Mouse (Mus musculus) liver, embryonic 11.5 days (tissue): ENCODE results near the gene Mrpl21. TPM values are rescaled to one million over a fixed set of nuclear protein-coding genes. Genes with fewer than 3 reads are reported as not detected.

Experiments
- ATAC-seq: fragments of 200-750 bp; cut with Nextera tagmentation; replicated peaks from 2 replicates; pipeline ENCODE4 v1.8.0; 2017; ENCODE audit warnings: moderate number of reproducible peaks, mild to moderate bottlenecking, moderate TSS enrichment, moderate library complexity; ENCODE audit not compliant: low FRiP score
- DNase-seq: peaks from one replicate; pipeline ENCODE4 v3.0.0-alpha.2; 2017; ENCODE audit warnings: low spot score
- H3K27ac ChIP-seq: fragments of 300-500 bp; sonication (generic); 2 replicates; pipeline ENCODE4 v1.5.1; 2014; ENCODE audit warnings: mild to moderate bottlenecking, low read depth, low read length, control low read depth
- H3K27me3 ChIP-seq: fragments of 300-500 bp; sonication (generic); replicated peaks from 2 replicates; pipeline ENCODE4 v1.6.1; 2014; ENCODE audit warnings: low read length, mixed read lengths; ENCODE audit not compliant: control insufficient read depth, insufficient read depth
- H3K36me3 ChIP-seq: fragments of 300-500 bp; sonication (generic); 2 replicates; pipeline ENCODE4 v1.6.1; 2014; ENCODE audit warnings: mild to moderate bottlenecking, low read length, moderate library complexity, mixed read lengths; ENCODE audit not compliant: control insufficient read depth, insufficient read depth
- H3K4me1 ChIP-seq: fragments of 300-500 bp; sonication (generic); replicated peaks from 2 replicates; pipeline ENCODE4 v1.6.1; 2014; ENCODE audit warnings: low read length, mixed read lengths; ENCODE audit not compliant: control insufficient read depth, insufficient read depth
- H3K4me2 ChIP-seq: fragments of 300-500 bp; sonication (generic); 2 replicates; pipeline ENCODE4 v1.6.1; 2014; ENCODE audit warnings: mild to moderate bottlenecking, control low read depth, moderate library complexity
- H3K4me3 ChIP-seq: fragments of 300-500 bp; sonication (generic); 2 replicates; pipeline ENCODE4 v1.5.1; 2014; ENCODE audit warnings: low read depth, low read length, control low read depth
- H3K9ac ChIP-seq: fragments of 300-500 bp; sonication (generic); 2 replicates; pipeline ENCODE4 v1.6.1; 2014; ENCODE audit warnings: low read depth, low read length, control low read depth
- H3K9me3 ChIP-seq: fragments of 300-500 bp; sonication (generic); 2 replicates; pipeline ENCODE4 v1.6.1; 2016; ENCODE audit warnings: low read length, inconsistent platforms, mixed read lengths; ENCODE audit not compliant: control insufficient read depth
- WGBS: fragments of 180-500 bp; shearing (Covaris S2); extraction: QIAGEN DNeasy Blood & Tissue Kit; methylation state at CpG from one replicate; pipeline ENCODE4 v1.1.7; 2014; 5-methylcytosine and 5-hydroxymethylcytosine counted together
- polyA plus RNA-seq: library from polyadenylated mRNA; unstranded; fragments of >200 nt; fragmentation: Nextera tagmentation; extraction: Ambion mirVana; gene quantifications from 2 replicates; pipeline ENCODE4 v1.2.1, GENCODE M21; 2014

Gene Mrpl21
- polyA plus RNA-seq: 154 and 156 TPM in 2 replicates

DNA sequence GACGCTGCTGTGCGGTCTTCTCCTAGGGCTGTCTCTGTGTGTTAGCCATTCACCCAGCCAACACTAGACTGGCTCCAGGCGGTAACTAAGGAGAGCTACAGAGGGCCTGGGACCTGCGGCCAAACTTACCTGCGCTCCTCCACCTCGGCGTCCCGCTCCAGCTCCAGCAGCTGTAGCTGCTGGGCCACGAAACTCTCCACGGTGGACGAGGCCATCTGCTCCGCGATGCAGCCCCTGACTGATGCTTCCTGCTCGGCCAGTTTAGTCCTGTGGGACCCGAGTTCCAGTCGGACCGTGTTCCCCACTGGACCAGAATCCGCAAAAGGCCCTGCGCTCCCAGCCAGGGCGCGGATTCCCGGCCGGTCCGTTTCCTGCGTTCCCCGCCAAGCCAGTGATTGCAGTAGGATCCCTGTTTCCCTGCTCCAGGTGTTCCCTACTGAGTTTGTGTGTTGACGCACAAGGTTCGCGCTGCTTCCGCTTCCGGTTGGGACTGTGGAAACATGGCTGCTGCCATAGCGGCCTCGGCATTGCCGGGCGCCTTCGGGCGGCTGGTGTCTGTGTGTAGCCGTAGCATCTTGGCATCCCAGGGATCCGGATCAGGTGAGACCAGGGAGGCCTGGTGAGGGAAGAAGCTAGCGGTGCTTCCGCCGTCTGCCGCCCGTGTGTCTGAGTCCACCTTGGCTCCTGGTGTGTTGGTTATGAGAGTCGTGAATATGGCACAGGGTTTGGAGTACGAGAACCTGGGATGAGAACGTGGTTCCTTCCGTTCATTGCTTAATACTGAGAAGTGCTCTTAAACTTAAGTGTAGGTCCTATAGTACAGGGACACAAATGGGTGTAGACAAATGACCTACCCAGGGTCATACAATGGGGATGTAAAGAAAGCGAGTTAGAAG is at the start of gene Mrpl21, which contains the start of gene Ighmbp2:
TSS of gene Mrpl21 (plus strand) at position 330 of the 896 bp plus-strand sequence.
TSS of gene Ighmbp2 (minus strand) at position 446 of the 896 bp plus-strand sequence.
- Histone ChIP-seq H3K27me3 (no peaks in the 10 kb centered on the region), H3K27ac (peak within 1 kb of the TSS; percentile 28; the same call in 1 of the 2 replicates), H3K4me1 (peaks cover 5% of the 10 kb centered on the region), H3K36me3 (peaks cover 20% of the 10 kb centered on the region), H3K9me3 (no peaks in the 10 kb centered on the region), H3K4me2 (peak within 1 kb of the TSS; percentile 64), H3K9ac (peak within 1 kb of the TSS; percentile 88), H3K4me3 (peak within 1 kb of the TSS; percentile 74)
- ATAC-seq (peak; percentile 87), DNase-seq (peak; percentile 89)
- under 1% methylated on average over 49 of the region's 49 CpGs for WGBS

DNA sequence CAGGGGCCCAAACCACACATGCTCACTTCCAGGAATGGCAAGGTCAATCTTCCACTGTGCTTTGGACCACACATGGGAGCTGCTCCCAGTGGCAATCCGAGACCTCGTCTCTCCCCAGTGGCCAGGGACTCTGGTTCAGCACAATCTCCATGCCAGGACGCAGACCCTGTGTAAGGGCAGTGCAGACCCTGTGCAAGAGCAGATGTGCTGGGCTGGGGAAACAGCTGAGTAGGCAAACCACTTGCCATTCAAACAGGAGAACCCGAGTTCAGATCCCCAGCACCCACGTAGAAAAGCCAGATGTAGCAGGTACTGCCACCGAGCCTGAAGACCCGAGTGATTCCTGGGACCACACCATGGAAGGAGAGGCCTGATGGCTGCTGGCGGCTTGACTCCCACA is 22.7 kb upstream of the Mrpl21 start:
- H3K27me3 ChIP-seq: no peaks in the 10 kb centered on the region
- no peaks in the 10 kb centered on the region for H3K9me3 ChIP-seq
- H3K9ac ChIP-seq: no peak overlapping the region
- ATAC-seq (no peak), DNase-seq (peak; percentile 30)
- 92% methylated on average over 8 of the region's 8 CpGs for WGBS
- no peak overlapping the region for H3K27ac ChIP-seq
- H3K36me3 ChIP-seq: peaks cover 17% of the 10 kb centered on the region
- H3K4me2 ChIP-seq: no peak overlapping the region
- no peaks in the 10 kb centered on the region for H3K4me1 ChIP-seq
- H3K4me3 ChIP-seq: no peak overlapping the region

DNA sequence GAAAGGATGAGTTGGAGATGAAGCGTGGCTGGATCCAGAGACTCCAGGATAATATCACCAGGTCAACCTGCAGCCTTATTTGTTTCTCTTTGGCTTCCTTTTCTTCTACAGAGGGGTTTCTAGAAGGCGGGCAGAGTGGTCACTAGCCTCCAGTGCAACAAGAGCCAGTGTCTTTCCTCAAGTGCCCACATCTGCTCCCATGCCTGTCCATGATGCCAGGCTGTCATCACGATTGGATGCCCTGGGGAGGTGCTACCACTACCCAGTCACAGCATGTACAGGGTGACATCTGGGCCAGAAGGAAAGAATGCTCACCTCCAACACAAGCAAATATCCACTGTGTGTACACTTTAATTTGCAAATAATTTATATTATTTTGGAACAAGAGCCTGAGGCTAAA is 22.1 kb upstream of the Mrpl21 start:
- Histone ChIP-seq H3K9ac (no peak overlapping the region), H3K9me3 (no peaks in the 10 kb centered on the region), H3K4me1 (no peaks in the 10 kb centered on the region), H3K4me3 (no peak overlapping the region), H3K27me3 (no peaks in the 10 kb centered on the region), H3K4me2 (no peak overlapping the region), H3K36me3 (peaks cover 17% of the 10 kb centered on the region), H3K27ac (no peak overlapping the region)
- ATAC-seq (no peak), DNase-seq (no peak)
- WGBS: 88% methylated on average over 3 of the region's 3 CpGs

DNA sequence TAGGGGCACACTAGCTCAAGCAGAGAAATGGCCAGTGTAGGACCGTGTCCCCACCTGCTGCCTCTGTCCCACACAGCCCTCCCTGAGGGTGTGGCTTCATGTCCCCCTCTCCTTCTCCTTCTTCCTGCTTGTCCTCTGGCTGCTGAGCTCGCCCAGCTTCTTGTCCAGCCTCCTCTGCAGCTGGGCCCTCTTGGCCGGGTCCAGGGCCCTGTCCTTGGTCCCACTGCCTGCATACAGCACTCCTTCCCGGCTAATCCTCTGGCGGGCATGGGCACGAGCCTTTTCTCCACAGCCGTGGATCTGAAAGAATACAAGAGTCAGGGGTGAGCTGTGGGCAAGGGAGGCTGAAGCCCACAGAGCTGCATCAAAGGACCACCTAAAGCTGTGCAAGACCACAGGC is 21.4 kb upstream of the Mrpl21 start:
- Histone ChIP-seq H3K27ac (no peak overlapping the region), H3K9ac (no peak overlapping the region), H3K27me3 (no peaks in the 10 kb centered on the region), H3K4me1 (no peaks in the 10 kb centered on the region), H3K36me3 (peaks cover 17% of the 10 kb centered on the region), H3K4me2 (no peak overlapping the region), H3K4me3 (no peak overlapping the region), H3K9me3 (no peaks in the 10 kb centered on the region)
- ATAC-seq (no peak), DNase-seq (no peak)
- 79% methylated on average over 7 of the region's 7 CpGs for WGBS

DNA sequence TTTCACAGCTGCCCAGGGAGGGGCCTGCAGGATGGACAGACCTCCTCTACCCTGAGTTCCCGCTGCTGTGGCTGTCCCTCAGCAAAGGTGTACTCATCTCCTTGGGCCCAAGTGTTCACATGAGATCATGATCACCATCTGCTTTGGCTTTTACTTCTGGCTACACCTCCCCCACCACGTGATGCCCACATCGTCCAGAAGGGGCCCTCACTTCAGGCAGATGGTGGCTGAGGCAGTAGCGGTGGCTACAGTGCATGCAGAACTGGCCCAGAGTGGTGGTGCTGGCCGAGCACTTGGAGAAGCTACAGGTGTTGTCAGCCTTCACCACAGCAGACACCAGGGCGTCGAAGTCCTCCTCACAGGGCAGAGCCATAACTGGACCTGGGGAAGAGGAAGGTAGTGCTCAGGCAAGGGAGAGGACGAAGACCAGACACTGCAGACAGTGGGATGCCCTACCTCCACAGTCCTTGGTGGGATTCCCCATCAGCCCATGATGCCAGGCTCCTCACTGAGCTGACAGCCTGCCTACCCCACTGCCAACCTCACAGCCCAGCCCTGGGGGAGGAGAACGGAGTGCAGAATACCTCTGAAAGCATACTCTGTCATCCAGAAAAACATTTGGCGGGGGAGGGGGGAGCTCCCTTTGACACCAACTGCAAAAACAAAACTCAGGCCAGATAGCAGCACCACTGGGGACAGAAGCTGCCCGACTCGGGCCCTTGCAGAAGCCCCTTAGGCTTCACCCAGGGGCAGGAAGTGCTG is 20.8 kb upstream of the Mrpl21 start:
- Histone ChIP-seq H3K9me3 (no peaks in the 10 kb centered on the region), H3K9ac (no peak overlapping the region), H3K27me3 (no peaks in the 10 kb centered on the region), H3K36me3 (peaks cover 21% of the 10 kb centered on the region), H3K4me1 (no peaks in the 10 kb centered on the region), H3K4me3 (no peak overlapping the region), H3K4me2 (no peak overlapping the region), H3K27ac (no peak overlapping the region)
- ATAC-seq (no peak), DNase-seq (peak; percentile 26)
- 87% methylated on average over 12 of the region's 12 CpGs for WGBS

DNA sequence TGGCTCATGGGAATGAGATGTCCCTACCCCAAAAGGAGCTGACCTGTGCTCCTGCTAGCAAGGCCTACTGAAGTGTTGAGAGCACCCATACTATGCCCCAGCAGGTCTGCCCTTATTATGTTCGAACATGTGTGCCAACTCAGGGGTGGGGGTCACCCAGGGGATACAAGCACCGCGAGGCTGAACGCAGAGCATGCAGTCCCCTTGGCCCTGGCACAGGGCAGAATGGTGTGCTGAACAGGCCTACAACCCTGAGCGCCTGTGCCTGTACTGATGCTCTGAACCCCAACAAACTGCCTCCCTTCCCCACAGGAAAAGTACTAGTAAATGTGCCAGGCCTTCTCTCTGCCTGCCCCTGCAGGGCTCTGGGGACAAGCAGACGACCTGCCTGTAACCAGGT is 18.4 kb upstream of the Mrpl21 start:
- no peaks in the 10 kb centered on the region for H3K4me1 ChIP-seq
- ATAC-seq (no peak), DNase-seq (peak; percentile 30)
- H3K4me3 ChIP-seq: no peak overlapping the region
- no peak overlapping the region for H3K4me2 ChIP-seq
- H3K9ac ChIP-seq: no peak overlapping the region
- WGBS: 92% methylated on average over 6 of the region's 6 CpGs
- H3K9me3 ChIP-seq: no peaks in the 10 kb centered on the region
- H3K36me3 ChIP-seq: peaks cover 32% of the 10 kb centered on the region
- H3K27ac ChIP-seq: no peak overlapping the region
- H3K27me3 ChIP-seq: no peaks in the 10 kb centered on the region

DNA sequence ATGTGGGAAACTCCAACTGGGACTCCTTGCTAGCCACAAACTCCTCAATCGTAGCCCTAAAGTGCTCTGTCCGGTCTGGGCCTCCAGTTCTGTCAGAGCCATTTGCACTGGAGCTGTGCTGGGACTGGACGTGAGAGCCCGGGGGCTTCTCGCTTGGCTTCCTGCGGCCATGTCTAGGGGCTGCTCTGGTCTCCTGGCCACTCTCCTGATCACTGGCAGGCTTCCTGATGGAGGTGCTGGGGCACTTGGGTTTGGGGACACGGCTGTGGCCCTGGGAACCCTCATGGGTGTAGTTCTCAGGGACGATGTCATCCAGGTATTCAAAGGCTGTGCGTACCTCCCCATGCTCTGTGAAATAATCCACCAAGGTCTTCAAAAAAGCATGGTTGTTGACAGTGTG is 17.5 kb upstream of the Mrpl21 start:
- WGBS: 93% methylated on average over 9 of the region's 9 CpGs
- Histone ChIP-seq H3K27ac (no peak overlapping the region), H3K4me2 (no peak overlapping the region), H3K4me1 (no peaks in the 10 kb centered on the region), H3K36me3 (peaks cover 32% of the 10 kb centered on the region), H3K27me3 (no peaks in the 10 kb centered on the region), H3K9ac (no peak overlapping the region), H3K4me3 (no peak overlapping the region), H3K9me3 (no peaks in the 10 kb centered on the region)
- DNase-seq (peak; percentile 25), ATAC-seq (no peak)

DNA sequence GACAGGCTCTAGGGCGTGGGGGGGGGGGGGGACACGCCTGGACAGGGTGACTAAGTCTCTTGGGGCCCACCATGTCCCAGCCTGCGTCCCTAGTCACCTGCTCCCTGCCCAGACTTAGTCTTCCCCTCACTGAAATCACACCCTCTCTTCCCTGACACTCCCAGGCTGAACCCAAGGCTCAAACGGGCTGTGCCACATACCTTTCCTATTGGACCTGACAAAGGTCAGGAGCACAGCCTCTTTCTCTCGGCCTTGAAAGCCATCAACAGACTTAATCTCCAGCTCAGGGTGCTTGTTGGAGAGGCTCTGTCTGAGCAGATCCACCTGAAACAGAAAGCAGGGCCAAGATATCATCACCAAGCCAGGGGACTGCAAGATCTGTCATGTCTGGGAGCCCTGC is 16.6 kb upstream of the Mrpl21 start:
- no peak for DNase-seq
- Histone ChIP-seq H3K27ac (no peak overlapping the region), H3K4me3 (no peak overlapping the region), H3K36me3 (peaks cover 34% of the 10 kb centered on the region), H3K9me3 (no peaks in the 10 kb centered on the region), H3K27me3 (no peaks in the 10 kb centered on the region), H3K4me2 (no peak overlapping the region), H3K9ac (no peak overlapping the region), H3K4me1 (no peaks in the 10 kb centered on the region)
- WGBS: 85% methylated on average over 5 of the region's 5 CpGs
- no peak for ATAC-seq
